Mouse (Mus musculus): ENCODE measurements around the gene Zfp346.

The Zfp346 gene

GRCm38 (mm10) chr13:55152621-55153415 is 47.7 kb downstream of the Zfp346 start, which contains the start of gene Fgfr4:
TSS of gene Fgfr4 (plus strand) at chr13:55152640.
- no peak for DNase-seq (ENCODE audit: low spot score in 2 of 2)

GRCm38 (mm10) chr13:55153951-55154350 is 48.8 kb downstream of the Zfp346 start:
- no peak for DNase-seq (ENCODE audit: low spot score in 2 of 2)

GRCm38 (mm10) chr13:55162365-55162764 is 57.3 kb downstream of the Zfp346 start:
- DNase-seq (ENCODE audit: low spot score in 2 of 2), result no peak

GRCm38 (mm10) chr13:55163553-55163952 is 58.4 kb downstream of the Zfp346 start:
- no peak for DNase-seq (ENCODE audit: low spot score in 2 of 2)

- DNase-seq (ENCODE audit: low spot score in 2 of 2), result no peak
Observed at GRCm38 (mm10) chr13:55165831-55166339, 60.8 kb downstream of the Zfp346 start.

GRCm38 (mm10) chr13:55166806-55167725 is 62.0 kb downstream of the Zfp346 start:
- no peak for DNase-seq (ENCODE audit: low spot score in 2 of 2)

- DNase-seq (ENCODE audit: low spot score in 2 of 2), result no peak
Observed at GRCm38 (mm10) chr13:55167798-55168197, 62.7 kb downstream of the Zfp346 start.

GRCm38 (mm10) chr13:55168255-55168654 is 63.1 kb downstream of the Zfp346 start:
- DNase-seq (ENCODE audit: low spot score in 2 of 2), result no peak

GRCm38 (mm10) chr13:55168958-55169369 is 63.9 kb downstream of the Zfp346 start:
- peak in 1 of 2 experiments; percentile 27 for DNase-seq (ENCODE audit: low spot score in 2 of 2)

GRCm38 (mm10) chr13:55171517-55172335 is 66.6 kb downstream of the Zfp346 start:
- no peak for DNase-seq (ENCODE audit: low spot score in 2 of 2)

GRCm38 (mm10) chr13:55172336-55172770 is 67.2 kb downstream of the Zfp346 start:
- DNase-seq (ENCODE audit: low spot score in 2 of 2), result no peak

GRCm38 (mm10) chr13:55174347-55174746 is 69.2 kb downstream of the Zfp346 start:
- DNase-seq (ENCODE audit: low spot score in 2 of 2), result no peak

- DNase-seq (ENCODE audit: low spot score in 2 of 2), result no peak
Observed at GRCm38 (mm10) chr13:55176265-55176664, 71.2 kb downstream of the Zfp346 start.

- DNase-seq (ENCODE audit: low spot score in 2 of 2), result no peak
Observed at GRCm38 (mm10) chr13:55177903-55178496, 72.9 kb downstream of the Zfp346 start.

- peak; percentile 56 to 65 for DNase-seq (ENCODE audit: low spot score in 2 of 2)
Observed at GRCm38 (mm10) chr13:55178556-55178955, 73.4 kb downstream of the Zfp346 start.

GRCm38 (mm10) chr13:55179591-55179990 is 74.5 kb downstream of the Zfp346 start:
- no peak for DNase-seq (ENCODE audit: low spot score in 2 of 2)

GRCm38 (mm10) chr13:55181786-55182172 is 76.7 kb downstream of the Zfp346 start:
- DNase-seq (ENCODE audit: low spot score in 2 of 2), result no peak

- peak; percentile 38 to 53 for DNase-seq (ENCODE audit: low spot score in 2 of 2)
Observed at GRCm38 (mm10) chr13:55182173-55182894, 77.2 kb downstream of the Zfp346 start.

- DNase-seq (ENCODE audit: low spot score in 2 of 2), result no peak
Observed at GRCm38 (mm10) chr13:55183382-55183781, 78.3 kb downstream of the Zfp346 start.

All from right cerebral cortex, postnatal 36 days (tissue).